Mouse (Mus musculus): Measurements from ENCODE around the gene Pnma5.
"Not testable (repeated sequence)": the region's sequence is repeated elsewhere in the genome, so short reads cannot be mapped to it uniquely, and the experiment has no call there.

Gene Pnma5

DNA sequence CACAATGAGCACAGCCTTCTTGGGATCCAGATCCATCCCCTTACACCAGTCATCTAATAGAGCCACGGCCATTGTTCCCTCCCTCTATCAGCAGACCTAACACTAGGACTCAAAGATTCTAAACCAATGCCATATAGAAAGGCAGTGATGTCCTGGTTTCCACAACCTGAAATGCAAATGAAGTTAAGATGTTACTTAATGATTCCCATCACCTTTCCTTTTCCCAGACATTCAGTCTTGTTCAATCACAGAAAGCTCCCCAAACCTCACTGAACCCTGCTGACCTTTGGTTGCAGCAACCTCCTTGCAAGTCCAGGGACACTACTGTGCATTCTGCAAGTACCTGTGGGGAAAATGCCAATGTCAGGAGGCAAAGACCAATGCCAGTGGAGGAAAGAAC lies at the start of gene Pnma5:
Gene Pnma5 (minus strand): TSS at position 101 of the 400 bp plus-strand sequence.
- no peak for DNase-seq (ENCODE audit: low spot score in 2 of 2)

DNA sequence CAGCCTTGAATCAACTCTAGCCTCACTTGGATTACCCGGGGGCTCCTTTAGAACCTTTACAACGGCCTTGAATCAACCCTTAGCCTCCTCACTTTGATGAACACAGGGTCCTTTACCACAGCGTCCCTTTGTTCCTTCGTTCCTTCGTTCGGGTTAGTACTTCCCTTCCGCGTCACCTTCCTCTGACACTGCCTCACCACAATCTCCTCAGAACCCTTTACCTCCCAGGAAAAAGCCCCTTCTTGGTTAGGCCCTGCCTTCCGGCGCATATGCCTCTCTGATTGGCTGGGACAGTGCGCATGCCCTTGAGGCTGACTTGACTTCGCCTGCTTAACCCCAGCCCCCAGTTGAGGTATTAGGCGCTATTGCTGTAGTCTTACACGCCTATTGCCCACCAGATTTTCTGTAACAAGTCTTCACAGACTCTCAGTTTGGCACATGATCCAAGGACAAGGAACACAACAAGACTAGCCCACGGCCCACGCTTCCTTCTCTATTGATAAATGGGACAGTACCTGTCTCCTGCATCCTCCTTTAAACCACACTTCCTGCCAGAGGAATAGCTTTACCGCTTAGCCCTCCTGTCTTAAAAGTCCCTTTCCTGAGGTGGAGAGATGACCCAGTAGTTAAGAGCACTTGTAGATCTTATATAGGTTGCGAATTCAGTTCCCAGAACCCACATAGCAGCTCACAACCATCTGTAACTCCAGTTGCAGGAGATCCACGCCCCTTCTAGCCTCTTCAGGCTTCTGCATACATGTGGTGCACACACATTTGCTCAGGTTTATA lies 45.6 kb upstream of the Pnma5 start, which contains the start of gene Xlr4a:
Gene Xlr4a (minus strand): TSS at position 212 of the 789 bp plus-strand sequence.
- DNase-seq (ENCODE audit: low spot score in 2 of 2), result not testable (repeated sequence)

DNA sequence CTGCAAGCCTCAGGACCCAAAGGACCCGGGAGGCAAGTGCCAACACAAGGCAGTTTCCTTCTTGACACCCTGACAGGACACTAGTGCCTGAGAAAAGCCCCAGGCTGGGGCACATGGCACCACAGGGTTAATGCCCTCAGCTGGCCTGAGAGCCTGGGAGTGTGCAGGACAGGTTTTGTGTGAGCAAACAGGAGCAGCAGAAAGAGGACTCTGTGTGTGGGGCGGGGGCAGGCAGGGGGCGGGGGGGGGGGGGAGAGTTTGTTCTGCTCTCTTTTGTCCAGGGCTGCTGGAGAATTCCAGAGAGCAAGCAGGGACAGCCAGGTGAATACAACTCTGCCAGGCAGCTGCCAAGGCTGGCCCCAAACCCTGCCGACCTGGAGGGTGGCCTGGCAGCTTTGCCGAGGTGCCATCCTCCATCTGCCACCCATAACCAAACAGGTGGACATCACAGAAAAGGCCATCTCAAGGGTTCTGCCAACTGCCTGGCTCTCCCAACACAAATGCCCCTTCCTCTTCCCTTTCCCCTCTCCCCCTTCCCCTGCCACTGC lies 29.9 kb upstream of the Pnma5 start:
- DNase-seq (ENCODE audit: low spot score in 2 of 2), result not testable (repeated sequence)

DNA sequence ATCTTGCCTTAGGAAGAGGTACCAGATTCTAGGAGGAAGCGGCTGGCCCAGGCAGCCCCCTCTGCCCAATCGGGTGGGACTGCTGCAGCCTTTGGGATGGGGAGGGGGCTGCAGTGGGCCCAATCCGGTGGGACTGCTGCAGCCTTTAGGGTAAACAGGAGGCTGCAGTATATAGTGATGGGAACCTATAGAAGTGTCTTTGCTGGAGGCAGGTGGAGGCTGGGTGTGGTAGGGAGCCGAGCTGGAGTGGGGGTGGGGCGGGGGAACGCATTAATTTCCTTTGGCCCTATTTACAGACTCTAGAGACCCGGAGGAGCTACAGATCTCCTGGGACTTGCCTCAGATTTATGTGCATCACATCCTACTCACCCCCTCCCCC lies 27.5 kb upstream of the Pnma5 start, which contains the start of gene Pnma3:
Gene Pnma3 (plus strand): TSS at position 373 of the 379 bp plus-strand sequence.
- DNase-seq (ENCODE audit: low spot score in 2 of 2), result no peak

DNA sequence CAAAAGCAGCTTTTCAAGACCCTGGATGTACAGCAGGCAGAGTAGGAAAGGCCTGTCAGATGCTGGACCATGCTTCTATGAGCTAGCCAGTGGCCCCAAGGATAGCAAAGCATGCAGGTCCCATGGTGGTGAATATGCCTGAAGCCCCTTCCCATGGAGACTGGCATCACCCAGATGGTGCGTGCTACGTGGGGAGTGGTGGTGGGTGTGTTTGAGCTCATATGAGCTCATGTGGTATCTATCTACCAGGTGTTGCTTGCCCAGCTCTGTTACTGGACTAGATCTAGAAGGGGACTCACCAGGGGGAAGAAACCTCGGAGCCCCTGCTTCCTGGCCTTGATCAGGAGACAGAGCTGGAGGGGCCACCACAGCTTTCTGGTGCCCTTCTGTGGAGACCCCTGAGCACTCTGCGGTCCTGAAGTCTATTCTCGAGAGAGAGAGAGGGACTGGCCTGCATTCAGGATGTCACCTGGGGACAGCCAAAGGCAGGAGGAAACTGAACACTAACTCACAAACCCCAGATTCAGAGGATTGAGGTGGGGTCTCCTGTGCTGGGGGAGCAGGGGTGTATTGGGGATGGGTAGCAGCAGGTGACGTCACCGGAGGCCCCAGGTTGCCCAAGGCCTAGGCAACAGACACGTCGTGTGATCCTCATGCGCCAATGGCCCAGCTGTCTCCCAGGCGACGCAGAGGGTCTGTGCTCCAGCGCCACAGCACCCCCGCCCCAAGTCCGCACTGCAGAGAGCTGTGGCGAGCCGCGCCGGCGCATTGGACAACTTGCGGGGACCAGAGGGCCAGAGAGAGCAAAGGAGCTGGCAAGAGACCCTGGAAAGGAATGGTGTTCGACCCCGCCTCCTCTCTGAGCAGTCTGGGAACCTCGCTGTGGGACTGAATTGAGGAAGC lies 26.9 kb upstream of the Pnma5 start:
- no peak for DNase-seq (ENCODE audit: low spot score in 2 of 2)

DNA sequence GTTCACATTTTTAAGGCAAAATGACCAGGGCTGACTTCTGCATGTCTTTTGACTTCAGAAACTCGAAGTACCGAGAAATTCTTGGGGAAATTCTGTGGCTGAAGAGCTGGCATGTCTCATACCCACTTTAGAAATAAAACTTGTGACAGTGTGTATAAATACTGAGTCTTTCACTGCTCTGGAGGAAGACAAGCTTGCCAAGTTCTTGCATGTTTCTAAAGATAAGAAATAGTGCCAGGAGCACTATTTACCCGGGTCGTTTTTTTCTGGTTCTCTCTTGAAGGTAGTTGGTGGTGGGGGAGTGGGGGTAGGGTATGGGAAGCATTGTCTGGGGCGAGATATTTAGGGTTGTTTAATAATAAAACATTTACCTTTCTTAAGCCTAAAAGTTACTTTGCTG lies 25.4 kb upstream of the Pnma5 start:
- no peak for DNase-seq (ENCODE audit: low spot score in 2 of 2)

DNA sequence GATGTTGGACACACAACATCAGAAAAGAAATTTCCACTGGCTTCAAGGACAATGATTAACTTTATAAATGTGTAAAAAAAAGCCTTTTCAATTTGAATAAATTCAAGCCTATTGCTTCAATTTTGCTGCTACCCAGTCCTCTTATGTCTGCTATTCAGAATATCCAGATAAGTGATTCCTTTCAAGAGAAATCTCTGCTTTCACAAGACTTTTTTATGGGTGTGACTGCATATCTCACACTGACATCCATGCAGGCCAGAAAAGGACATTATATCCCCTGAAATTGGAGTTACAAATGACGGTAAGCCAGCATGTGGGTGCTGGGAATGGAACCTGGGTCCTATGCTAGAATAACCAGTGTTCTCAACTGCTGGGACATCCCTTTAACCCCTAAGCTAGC lies 24.6 kb upstream of the Pnma5 start:
- DNase-seq (ENCODE audit: low spot score in 2 of 2), result no peak

DNA sequence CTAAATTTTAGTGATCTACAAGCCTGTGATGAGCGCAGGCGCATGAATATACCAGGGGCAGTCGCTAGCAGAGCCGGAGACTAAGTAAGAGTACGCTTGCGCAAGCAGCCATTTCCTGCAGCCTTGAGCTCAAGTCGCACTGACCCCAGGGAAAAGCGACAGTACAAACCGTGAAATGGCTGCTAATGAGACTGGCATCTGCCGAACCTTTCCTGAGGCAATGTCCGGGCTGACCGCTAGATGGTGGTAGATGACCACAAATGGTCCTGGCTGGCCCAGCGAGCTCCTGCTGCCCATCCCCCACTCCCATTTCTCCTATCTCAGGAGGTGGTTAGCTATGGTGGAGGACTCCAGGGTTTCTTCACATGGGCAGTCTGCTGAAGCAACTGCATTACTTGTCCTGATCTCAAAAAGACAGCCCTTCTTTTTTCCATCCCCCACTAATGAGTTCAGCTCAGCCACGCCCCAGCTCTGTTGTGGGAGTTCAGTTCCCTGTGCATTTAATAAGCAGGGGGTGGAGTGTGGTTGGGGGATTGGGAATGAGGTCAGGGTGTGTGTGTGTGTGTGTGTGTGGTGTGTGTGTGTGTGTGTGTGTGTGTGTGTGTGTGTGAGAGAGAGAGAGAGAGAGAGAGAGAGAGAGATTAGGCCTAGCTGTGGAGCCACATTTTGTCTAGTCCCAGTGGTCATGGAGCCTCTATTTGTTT lies 17.1 kb upstream of the Pnma5 start:
- peak; percentile 71 to 86 for DNase-seq (ENCODE audit: low spot score in 2 of 2)

DNA sequence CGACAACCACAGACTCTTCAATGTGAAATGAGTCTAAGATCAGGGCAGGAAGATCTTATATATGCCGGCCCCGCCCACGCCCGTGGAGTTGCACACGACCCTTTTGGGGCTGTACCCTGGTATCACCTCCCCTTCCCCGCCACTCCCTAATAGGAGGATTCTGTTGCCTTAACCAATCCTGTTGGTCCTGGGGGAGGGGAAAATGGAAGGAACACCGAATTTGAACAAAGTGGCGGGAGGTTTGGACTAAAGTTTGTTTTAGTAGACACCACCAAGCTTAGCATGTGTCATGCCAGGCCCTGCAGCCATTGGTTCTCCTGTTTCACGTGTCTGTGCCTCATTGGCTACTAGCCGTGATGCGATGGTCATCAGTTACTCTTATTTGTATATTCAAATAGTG lies 2.8 kb upstream of the Pnma5 start:
- DNase-seq (ENCODE audit: low spot score in 2 of 2), result no peak

DNA sequence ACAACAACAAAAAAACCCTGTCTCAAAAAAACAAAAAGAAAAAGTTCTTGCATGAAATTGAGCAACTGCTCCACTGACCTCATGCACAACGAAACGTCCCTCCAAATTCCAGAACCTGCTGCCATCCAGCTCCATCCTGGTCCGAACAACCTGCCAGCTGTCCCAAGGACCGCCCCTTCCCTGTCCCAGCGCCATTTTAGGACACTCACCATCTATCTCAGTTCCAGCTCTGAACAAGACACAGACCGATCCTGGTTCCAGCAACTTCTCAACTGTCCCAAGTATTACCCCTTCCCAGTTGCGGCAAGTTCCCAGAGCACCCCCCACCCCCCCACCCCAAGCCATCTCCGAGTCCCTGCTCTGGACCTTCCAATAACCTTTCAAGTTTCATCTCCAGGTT lies 1.9 kb upstream of the Pnma5 start:
- DNase-seq (ENCODE audit: low spot score in 2 of 2), result no peak

DNA sequence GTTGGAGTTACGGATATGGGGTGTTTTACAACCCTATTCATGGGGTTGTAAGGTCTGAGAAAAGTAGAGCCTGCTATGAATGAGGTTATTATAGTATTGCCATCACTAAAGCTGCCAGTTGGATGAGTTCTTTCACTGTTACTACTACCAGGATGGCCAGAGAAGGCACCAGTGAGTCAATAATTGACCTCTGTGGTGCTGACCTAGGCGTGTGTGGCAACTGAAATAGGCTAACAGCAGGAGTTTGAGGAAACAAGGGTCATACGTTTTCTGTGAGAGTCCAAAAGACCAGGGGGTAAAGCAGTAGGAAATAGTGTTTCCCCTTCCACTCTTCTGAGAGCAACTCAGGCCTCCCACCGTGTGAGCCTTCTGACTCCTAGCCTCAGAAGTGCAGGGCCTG lies 24.1 kb downstream of the Pnma5 start:
- no peak for DNase-seq (ENCODE audit: low spot score in 2 of 2)

DNA sequence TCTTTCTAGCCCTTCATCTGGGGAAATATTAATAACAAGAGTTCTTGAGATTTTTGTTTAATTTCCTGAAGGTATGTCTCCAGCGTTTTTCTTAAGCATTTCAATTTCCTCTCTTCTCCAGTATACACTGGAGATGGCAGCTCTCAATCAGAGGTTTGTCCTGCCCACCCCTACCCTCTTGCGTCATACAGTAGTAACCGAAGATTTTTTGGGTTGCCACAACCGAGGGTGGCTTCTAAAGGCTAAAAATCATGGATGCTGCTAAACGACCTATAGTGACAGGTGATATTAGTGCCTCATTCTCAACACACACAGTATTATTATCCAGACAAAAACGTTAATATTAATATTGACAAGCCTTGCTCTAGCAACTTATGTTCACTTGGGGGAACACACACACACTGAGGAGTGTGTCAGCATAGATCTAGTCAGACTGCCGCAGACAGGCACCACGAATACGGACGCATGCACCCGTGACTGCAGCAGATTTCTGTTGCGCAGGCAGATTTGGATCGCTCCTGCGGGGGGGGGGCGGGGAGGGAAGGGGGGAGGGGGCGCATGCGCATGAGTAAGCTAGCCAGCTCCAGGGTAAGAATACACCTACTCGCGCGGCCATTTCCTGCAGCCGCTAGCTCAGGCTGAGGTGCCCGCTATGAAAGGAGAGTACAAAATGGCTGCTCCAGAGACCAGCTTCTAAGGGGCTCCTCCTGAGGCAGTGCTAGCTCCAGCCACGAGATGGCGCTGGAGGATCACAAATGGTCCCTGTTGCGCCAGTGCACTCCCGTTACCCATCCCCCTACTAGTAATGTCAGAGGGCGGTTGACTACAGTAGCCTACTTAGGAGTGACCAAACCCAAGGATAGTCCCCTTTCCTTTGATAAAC lies 29.1 kb downstream of the Pnma5 start:
- peak; percentile 74 to 84 for DNase-seq (ENCODE audit: low spot score in 2 of 2)

DNA sequence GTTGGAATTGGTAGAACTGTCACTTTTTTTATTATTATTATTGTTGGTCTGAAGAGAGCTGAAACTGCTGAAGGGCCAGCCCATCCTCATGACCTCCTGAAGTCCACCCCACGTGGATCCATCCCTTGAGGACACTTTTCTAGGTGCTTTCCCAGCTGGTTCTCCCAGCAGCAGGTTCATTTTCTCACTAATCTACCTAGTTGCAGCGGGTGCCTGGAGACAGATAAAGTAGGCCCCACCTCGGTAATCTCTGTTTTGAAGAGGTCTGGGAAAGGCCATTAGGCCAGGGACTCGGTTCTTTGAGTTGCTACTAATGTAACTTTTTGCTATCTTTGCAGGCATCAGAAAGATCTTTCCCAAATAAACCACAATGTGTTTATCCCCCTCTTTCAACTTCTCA lies 31.2 kb downstream of the Pnma5 start:
- no peak for DNase-seq (ENCODE audit: low spot score in 2 of 2)

DNA sequence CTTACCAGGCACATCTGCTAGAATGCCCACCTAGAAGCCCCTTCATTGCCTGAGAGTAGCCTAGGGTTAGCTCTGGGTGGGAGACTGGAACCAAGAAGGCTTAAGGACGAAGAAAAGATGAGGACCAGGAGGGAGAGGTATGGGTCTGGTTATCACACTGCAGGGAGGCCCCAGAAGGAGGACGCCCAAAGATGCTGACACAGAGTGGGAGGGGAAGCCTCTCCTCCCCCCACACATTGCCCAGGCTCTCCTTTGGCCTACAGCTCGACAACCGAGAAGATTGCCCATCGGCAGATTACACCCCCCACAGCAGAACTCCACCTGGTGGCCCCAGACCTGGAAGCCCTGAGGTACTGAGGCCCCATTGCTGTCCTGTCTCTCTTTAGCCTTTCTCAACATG lies 33.8 kb downstream of the Pnma5 start:
- DNase-seq (ENCODE audit: low spot score in 2 of 2), result no peak

DNA sequence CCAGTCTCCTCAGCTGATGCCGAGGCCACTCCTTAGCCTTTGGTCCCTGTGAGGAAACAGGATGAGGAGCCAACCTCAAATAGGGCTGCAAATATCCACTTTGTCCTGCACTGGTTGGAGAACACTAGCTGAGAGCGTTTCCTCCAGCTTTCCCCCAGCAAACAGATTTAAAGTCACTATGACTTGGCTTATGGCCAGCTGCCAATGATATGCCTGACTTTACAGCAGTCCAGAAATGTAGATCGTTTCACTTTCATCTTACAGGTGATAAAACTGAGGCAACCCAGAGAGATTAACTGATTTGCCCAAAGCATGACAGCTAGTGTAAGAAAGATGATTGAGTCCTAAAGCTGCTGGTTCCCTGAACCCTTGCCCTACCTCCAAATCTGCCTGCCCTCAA lies 41.4 kb downstream of the Pnma5 start:
- no peak for DNase-seq (ENCODE audit: low spot score in 2 of 2)

DNA sequence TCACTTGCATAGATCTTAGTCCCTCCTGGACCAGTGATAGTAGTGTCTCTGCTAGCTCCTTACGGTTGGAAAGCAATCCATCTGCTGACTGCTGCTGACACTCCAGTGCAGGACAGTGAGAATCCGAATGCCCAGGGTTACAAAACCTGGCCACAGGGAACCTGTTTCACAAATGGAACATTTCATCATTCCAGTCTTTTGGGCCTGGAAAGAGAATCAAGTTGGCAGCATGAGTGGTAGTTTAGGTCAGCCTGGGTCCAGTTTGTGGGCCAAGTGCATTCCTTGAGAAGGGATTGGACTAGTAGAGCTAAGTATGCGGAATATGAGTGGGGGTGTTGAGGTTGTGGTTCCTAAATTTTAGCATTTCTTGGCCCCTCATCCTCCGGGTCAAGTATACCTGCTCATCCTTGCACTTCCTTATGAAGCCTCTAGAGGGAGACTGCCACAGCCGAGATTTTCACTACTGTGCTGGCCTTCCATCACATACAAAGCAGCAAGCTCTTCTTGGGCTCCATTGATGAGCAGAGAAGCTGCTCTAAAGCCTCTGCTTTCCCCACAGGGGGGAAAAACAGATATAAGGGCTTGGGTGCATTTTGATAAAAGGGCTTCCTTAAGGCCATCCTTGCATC lies 44.5 kb downstream of the Pnma5 start:
- DNase-seq (ENCODE audit: low spot score in 2 of 2), result no peak

DNA sequence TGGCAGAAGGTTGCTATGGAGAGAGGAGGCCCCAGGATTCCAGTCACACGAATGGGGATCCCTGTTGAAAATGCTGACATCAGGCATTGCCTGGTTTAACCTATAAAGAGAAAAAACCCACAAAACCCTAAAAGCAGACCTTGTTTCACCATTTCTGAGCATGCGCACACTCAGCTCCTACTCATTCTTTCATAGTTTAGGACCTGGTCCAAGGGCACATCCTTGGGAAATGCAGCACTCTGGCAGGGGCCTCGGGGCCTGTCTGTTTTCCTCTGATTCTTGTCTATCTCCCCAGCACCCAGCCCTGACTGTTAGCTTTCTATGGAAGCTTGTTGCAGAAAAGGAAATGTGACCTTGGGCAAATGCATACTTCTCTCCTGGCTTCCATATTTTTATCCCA lies 46.3 kb downstream of the Pnma5 start:
- no peak for DNase-seq (ENCODE audit: low spot score in 2 of 2)

DNA sequence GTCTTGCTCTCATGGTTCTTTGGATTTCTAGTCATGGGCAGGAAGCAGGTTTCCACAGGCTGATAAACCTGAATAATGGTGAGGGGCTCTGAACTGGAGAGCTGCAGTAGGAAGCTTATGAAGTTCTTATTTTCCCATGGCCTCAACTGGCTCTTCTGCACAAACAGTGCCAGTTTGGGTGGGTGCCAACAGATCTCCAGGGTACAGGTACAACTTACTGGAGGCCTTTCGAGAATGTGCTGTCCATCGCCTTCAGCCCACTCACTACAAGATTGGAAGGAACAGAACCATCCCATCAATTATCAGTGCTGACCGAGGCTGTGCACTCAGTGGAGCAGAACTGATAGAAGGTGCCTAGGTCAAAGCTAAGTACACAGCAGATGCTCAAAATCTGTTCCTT lies 48.5 kb downstream of the Pnma5 start:
- DNase-seq (ENCODE audit: low spot score in 2 of 2), result no peak

DNA sequence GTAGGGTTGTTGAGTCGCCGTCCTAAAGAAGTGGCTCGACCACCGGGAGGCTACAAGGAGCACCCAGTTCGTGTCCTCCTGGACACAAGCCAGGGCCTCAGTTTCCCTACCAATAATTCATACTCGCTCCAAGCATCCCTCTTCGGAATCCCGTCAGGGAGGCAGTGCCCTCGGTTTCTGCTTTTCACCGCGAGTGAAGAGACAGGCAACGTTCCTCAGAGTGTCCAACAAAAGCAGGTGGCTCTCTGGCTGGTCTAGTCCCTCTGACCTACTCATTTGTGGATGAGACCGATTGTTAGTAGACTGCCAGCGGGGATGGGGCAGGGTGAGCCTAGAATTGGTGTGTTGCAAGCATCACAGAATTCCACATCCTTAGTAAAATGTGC lies 49.4 kb downstream of the Pnma5 start:
- DNase-seq (ENCODE audit: low spot score in 2 of 2), result no peak

DNA sequence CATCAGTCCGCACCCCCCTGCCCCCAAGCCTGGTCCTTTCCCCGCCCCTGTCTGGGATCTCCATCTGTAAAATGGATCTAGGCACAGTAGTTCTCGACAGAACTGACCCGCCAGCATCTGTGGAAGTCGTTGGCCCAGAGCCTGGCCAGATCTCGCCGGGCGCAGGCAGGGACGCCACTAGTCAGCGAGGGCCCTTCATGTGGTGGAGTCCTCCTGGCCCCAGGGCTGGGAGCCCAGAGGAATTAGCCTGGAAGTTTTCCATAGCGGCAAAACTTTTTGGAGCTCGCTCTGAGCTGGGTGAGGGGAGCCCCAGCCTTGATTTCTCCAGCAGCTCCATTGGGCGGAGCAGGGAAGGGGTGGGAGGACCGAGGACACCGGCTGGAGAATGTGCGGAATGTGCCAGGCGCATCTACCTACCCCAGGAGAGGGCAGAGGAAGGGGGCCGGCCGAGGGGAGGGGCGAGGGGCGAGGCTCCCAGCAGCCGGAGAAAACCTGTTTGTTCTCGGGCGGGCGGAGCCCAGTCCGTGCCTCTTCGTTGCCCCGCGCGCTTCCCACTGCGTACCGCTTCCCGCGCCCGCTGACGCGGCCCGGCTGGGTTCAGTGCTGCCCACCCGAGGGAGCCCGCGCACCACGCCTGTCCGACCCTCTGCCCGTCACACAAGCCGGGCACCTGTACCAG lies 49.9 kb downstream of the Pnma5 start, which contains the start of gene Zfp185:
Gene Zfp185 (plus strand): TSS at position 499 of the 679 bp plus-strand sequence.
- DNase-seq (ENCODE audit: low spot score in 2 of 2), result no peak

Measured in spleen, postnatal 14 days (tissue).